ENCODE assay signal across 22 mouse cellular contexts in the genomic region with DNA sequence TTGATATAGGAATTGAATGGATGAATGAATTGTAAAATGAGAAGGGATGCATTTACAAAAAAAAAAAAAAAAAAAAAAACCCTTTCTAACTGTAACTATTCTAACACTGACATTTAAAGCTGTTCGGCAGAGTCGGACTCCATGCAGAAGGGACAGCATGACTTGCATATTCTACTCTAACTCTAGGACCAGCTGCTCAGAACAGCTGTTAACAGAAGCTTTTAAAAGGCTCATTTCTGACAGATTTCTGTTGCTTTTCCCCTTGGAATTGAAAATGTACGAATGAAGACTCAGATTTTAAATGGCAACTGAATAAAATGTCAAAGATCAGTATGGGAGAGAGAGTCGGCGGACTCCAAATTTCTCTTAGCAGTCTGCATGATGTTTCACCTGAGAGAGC.
A peak's percentile ranks its signal among the peaks of the same experiment; 100 is the strongest.
DNase-seq lines count a peak whose midpoint lies in the region; ATAC-seq and TF ChIP-seq lines count a peak whose summit lies in the region.
"Had no signal": no experiment of that assay in that cellular context is flagged by ENCODE, and none has a peak within 500 bp of the region (broad histone marks: within the 10 kb centered on the region; RNA-seq: fewer than 3 reads in every experiment).

No protein-coding gene starts in this region.

- peak; percentile 50; the same call in 1 of the 2 replicates for ATAC-seq in limb, embryonic 14.5 days (ENCODE audit: low FRiP score, low read depth)
- ATAC-seq: liver, embryonic 12.5 days had no signal

- H3K9me3 ChIP-seq in limb, embryonic 14.5 days (ENCODE audit: control insufficient read depth, low read length): no peaks in the 10 kb centered on the region
- H3K9me3 ChIP-seq in limb, embryonic 10.5 days (replicated peaks): no peaks in the 10 kb centered on the region
- H3K9me3 ChIP-seq: forebrain, embryonic 12.5 days; heart, embryonic 12.5 days; hindbrain, embryonic 12.5 days; liver, embryonic 12.5 days; midbrain, embryonic 10.5 days; neural tube, embryonic 13.5 days had no signal

- H3K4me3 ChIP-seq in limb, embryonic 14.5 days (replicated peaks; ENCODE audit: low read length): no peak overlapping the region
- H3K4me3 ChIP-seq in limb, embryonic 10.5 days: no peak overlapping the region
- H3K4me3 ChIP-seq: forebrain, embryonic 12.5 days; heart, embryonic 12.5 days; hindbrain, embryonic 12.5 days; liver, embryonic 12.5 days; midbrain, embryonic 10.5 days; neural tube, embryonic 13.5 days had no signal

- 77% methylated on average over 5 of the region's 5 CpGs for WGBS in limb, embryonic 14.5 days
- 89% methylated on average over 5 of the region's 5 CpGs for WGBS in limb, embryonic 10.5 days

- H3K36me3 ChIP-seq in limb, embryonic 14.5 days (ENCODE audit: control insufficient read depth, insufficient read depth, low read length): no peaks in the 10 kb centered on the region
- H3K36me3 ChIP-seq in limb, embryonic 10.5 days: no peaks in the 10 kb centered on the region
- H3K36me3 ChIP-seq: forebrain, embryonic 12.5 days; heart, embryonic 12.5 days; hindbrain, embryonic 12.5 days; liver, embryonic 12.5 days; midbrain, embryonic 10.5 days; neural tube, embryonic 13.5 days had no signal

- DNase-seq in layer of hippocampus, adult 11-12 months (ENCODE audit: low spot score): peak; percentile 46
- no peak for DNase-seq in layer of hippocampus, postnatal 10 days (ENCODE audit: low spot score in 2 of 2)
- DNase-seq in limb, embryonic 14.5 days (ENCODE audit: low spot score): peak; percentile 10
- no peak for DNase-seq in limb, embryonic 10.5 days (ENCODE audit: low spot score)
- DNase-seq in frontal cortex, postnatal 36 days (ENCODE audit: low spot score in 2 of 2): peak; percentile 1 to 26
- peak; percentile 47 for DNase-seq in telencephalon, adult 2 months (ENCODE audit: low read depth, low spot score)
- DNase-seq in lung, postnatal 14 days: no peak
- DNase-seq: adrenal gland, postnatal 36 days; cerebellum, adult 8-10 months; heart, adult 11 months; heart, postnatal 14 days; kidney, adult 8-10 months; kidney, postnatal 14 days; lung, embryonic 14.5 days; thymus, adult 18-20 months had no signal

- H3K27ac ChIP-seq in limb, embryonic 14.5 days (replicated peaks; ENCODE audit: low read depth, low read length): no peak overlapping the region
- no peak overlapping the region for H3K27ac ChIP-seq in limb, embryonic 10.5 days
- H3K27ac ChIP-seq: forebrain, embryonic 12.5 days; hindbrain, embryonic 12.5 days; liver, embryonic 12.5 days; macrophage; midbrain, embryonic 10.5 days; neural tube, embryonic 13.5 days had no signal

- no peak overlapping the region for H3K9ac ChIP-seq in limb, embryonic 14.5 days (ENCODE audit: low read depth, low read length, severe bottlenecking)
- H3K9ac ChIP-seq: forebrain, embryonic 12.5 days; heart, embryonic 12.5 days; hindbrain, embryonic 12.5 days; liver, embryonic 12.5 days; lung, embryonic 14.5 days; neural tube, embryonic 13.5 days had no signal

- no peak overlapping the region for H3K4me2 ChIP-seq in limb, embryonic 14.5 days (replicated peaks; ENCODE audit: low read depth, low read length, severe bottlenecking)
- H3K4me2 ChIP-seq: forebrain, embryonic 12.5 days; heart, embryonic 12.5 days; hindbrain, embryonic 12.5 days; liver, embryonic 12.5 days; lung, embryonic 14.5 days; neural tube, embryonic 13.5 days had no signal

- TF ChIP-seq POLR2A in limb, embryonic 14.5 days (IDR thresholded peaks at IDR 0.05; ENCODE audit: borderline replicate concordance, extremely low read depth, insufficient read depth, insufficient read length): no peak

- no peaks in the 10 kb centered on the region for H3K27me3 ChIP-seq in limb, embryonic 14.5 days (ENCODE audit: control insufficient read depth, insufficient read depth, low read length)
- H3K27me3 ChIP-seq in limb, embryonic 10.5 days (ENCODE audit: low read depth, poor library complexity, severe bottlenecking): no peaks in the 10 kb centered on the region
- H3K27me3 ChIP-seq: forebrain, embryonic 12.5 days; heart, embryonic 12.5 days; hindbrain, embryonic 12.5 days; liver, embryonic 12.5 days; neural tube, embryonic 13.5 days had no signal

- H3K4me1 ChIP-seq in limb, embryonic 14.5 days (ENCODE audit: control insufficient read depth, insufficient read depth, low read length): no peaks in the 10 kb centered on the region
- no peaks in the 10 kb centered on the region for H3K4me1 ChIP-seq in limb, embryonic 10.5 days
- H3K4me1 ChIP-seq: forebrain, embryonic 12.5 days; heart, embryonic 12.5 days; hindbrain, embryonic 12.5 days; liver, embryonic 12.5 days; midbrain, embryonic 10.5 days; neural tube, embryonic 13.5 days had no signal

Comparison
In these comparisons a context has a peak if more than half of its experiments do, and no peak if none do; other contexts are left out.
1. DNase-seq: peak in layer of hippocampus, adult 11-12 months (single experiment), limb, embryonic 14.5 days (single experiment), frontal cortex, postnatal 36 days (2 of 2) and telencephalon, adult 2 months (single experiment); none in layer of hippocampus, postnatal 10 days (0 of 2), limb, embryonic 10.5 days (single experiment) and lung, postnatal 14 days (single experiment).